Mouse (Mus musculus): ENCODE results near the gene Aldh5a1.
A peak's percentile ranks its signal among the peaks of the same experiment; 100 is the strongest.
"Not testable (repeated sequence)": the region's sequence is repeated elsewhere in the genome, so short reads cannot be mapped to it uniquely, and the experiment has no call there.

The Aldh5a1 gene

GRCm38 (mm10) chr13:24937108-24937838, at the start of gene Aldh5a1:
TSS of gene Aldh5a1 (minus strand) at chr13:24937661.
- peak; percentile 46 for DNase-seq (ENCODE audit: low read depth, low spot score)

GRCm38 (mm10) chr13:24985435-24985834, 48.0 kb upstream of the Aldh5a1 start:
- DNase-seq (ENCODE audit: low read depth, low spot score) = no peak

DNA sequence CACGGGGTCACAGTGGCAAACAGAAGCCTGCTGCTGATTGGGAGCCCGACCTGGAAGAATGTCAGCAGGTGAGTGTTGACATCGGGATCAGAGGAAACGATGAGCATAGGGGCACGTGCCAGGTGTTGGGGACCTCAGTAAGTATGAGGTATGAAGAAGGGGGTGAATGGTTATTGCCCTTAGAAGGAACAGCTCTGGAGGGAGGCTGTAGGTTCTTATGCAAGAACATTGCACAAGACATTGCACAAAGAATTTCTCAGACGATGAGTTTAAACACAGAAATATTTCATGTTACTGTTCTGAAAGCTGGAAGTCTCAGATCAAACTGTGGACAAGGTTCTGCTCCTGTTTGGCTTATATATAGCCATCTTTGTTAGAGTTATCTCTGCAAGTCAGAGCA, 43.6 kb upstream of the Aldh5a1 start:
- no peak for DNase-seq (ENCODE audit: low read depth, low spot score)

- DNase-seq (ENCODE audit: low read depth, low spot score) = no peak
Observed at GRCm38 (mm10) chr13:24977820-24978342, 40.4 kb upstream of the Aldh5a1 start.

- no peak for DNase-seq (ENCODE audit: low read depth, low spot score)
Observed at GRCm38 (mm10) chr13:24976384-24976783, 38.9 kb upstream of the Aldh5a1 start.

DNA sequence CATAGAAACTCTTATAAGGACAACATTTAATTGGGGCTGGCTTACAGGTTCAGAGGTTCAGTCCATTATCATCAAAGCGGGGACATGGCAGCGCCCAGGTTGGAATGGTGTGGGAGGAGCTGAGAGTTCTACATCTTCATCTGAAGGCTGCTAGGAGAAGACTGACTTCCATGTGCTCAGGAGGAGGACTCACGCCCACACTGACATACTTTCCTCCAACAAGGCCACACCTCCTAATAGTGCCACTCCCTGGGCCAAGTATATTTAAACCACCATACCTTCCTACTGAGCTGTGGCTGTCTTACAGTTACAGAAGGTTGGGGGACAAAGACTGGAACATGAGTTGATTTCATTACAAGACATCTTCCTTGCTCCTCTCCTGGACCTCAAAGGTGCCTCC, 34.3 kb upstream of the Aldh5a1 start:
- not testable (repeated sequence) for DNase-seq (ENCODE audit: low read depth, low spot score)

- no peak for DNase-seq (ENCODE audit: low read depth, low spot score)
Observed at GRCm38 (mm10) chr13:24965846-24966201, 28.4 kb upstream of the Aldh5a1 start.

DNA sequence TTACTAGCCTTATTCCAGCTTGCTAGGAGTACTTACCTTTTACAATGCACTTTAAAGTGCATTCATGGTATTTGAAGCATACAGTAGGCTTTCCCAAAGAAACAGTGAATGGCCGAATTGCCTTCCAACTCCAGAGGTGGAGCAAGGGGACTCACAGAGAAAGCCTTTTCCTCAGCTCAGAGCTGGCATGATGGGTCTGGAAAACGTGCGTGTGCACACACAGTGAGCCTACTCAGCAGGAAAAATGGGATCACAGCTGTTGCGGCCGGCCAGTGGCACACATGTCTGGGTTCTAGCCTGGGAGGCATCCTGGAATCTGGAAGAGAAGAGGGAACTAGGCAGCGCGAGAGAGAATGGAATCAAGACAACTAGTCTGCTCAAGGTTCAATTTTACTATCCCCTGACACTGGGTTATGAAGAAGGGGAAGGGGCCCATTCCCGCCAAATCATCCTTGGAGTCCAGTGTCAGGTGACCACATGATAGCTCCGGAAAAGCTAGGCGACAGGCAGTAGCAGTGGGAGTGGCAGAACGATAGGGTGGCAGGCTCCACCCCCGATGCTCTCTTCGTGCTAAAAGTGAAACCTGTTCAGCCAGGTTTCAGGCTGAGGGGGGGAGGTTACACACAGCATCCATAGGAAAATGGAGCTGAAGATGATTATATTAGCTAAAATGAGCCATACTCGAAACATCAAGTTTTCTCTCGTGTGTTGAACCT, 27.8 kb upstream of the Aldh5a1 start:
- no peak for DNase-seq (ENCODE audit: low read depth, low spot score)

- no peak for DNase-seq (ENCODE audit: low read depth, low spot score)
Observed at GRCm38 (mm10) chr13:24962119-24962518, 24.7 kb upstream of the Aldh5a1 start.

- no peak for DNase-seq (ENCODE audit: low read depth, low spot score)
Observed at GRCm38 (mm10) chr13:24960084-24960483, 22.6 kb upstream of the Aldh5a1 start.

GRCm38 (mm10) chr13:24958671-24959070, 21.2 kb upstream of the Aldh5a1 start:
- DNase-seq (ENCODE audit: low read depth, low spot score) = no peak

DNA sequence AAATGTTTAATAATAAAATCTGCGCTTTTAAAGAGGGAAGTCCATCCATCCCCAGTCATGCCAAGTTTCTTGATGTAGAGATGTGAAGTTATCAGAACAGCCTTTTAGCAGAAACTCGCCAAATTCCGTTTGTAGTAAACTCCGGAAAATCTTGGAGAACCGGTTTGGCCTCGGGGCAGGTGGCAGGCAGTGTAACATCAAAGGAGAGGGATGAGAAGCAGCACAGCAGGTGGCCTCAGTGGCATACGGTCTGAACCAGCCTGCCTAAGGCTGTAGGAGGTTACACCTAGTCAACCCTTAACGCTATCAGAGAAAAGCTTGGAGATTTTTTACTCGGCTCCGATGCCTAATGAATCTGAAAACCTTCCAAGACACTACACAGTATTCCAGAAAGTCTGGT, 18.0 kb upstream of the Aldh5a1 start:
- no peak for DNase-seq (ENCODE audit: low read depth, low spot score)

GRCm38 (mm10) chr13:24955091-24955490, 17.6 kb upstream of the Aldh5a1 start:
- DNase-seq (ENCODE audit: low read depth, low spot score) = no peak

DNA sequence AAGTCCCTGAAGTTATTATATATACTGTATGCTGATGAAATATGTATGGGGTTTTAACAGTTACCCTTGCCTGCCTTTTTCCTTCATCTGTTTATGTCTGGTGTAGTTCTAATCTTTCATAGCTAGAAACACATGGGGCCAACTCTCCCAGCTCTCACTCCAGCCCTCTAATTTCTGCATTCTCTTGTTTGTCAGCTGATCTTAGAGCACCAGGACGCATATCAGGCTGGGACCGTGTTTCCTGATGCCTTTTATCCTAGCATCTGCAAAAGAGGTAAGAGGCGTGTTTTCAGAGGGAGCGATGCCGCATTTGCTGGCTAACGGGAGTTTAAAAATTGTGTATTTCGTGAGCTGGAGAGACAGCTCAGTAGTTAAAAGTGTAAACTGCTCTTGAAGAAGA, 15.2 kb upstream of the Aldh5a1 start:
- no peak for DNase-seq (ENCODE audit: low read depth, low spot score)

DNA sequence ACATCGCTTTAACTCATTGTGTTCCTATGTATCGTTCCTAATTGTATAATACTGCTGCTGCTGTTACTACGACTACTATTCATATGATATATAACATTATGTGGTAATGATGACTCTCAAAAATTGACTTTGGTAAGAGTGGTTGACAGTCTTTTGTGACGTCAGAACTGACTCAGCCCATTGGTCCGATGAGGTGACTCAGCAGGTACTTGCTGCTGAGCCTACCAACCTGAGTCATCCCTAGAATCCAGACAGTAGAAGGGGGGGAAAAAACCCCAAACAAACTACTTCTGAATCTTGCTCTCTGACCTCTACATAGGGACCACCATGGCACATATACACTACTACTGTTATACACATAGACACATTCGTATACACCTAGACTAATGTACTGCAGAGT, 11.4 kb upstream of the Aldh5a1 start:
- no peak for DNase-seq (ENCODE audit: low read depth, low spot score)

DNA sequence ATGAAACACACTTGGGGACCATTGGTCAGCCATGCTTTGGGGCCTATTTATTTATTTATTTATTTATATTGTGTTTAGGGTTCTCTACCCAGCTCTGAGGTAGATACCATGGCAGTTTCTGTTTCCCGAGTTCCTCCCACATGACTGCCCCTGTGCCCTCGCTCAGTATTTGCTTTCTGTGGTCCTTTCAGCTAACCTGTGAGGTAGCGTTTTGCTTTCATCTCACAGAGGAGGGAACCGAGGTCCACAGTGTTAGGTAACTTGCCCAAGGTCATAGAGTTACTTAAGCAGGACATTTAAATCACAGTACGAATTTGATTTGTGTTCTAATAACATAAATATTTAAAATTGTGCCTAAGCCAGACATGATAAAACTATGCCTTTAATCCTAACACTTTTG, 9.7 kb upstream of the Aldh5a1 start:
- no peak for DNase-seq (ENCODE audit: low read depth, low spot score)

GRCm38 (mm10) chr13:24945567-24945966, 8.1 kb upstream of the Aldh5a1 start:
- no peak for DNase-seq (ENCODE audit: low read depth, low spot score)

- DNase-seq (ENCODE audit: low read depth, low spot score) = no peak
Observed at GRCm38 (mm10) chr13:24943303-24943702, 5.8 kb upstream of the Aldh5a1 start.

- DNase-seq (ENCODE audit: low read depth, low spot score) = no peak
Observed at GRCm38 (mm10) chr13:24942512-24943282, 5.2 kb upstream of the Aldh5a1 start, which contains the start of gene Gpld1. TSS of gene Gpld1 (plus strand) at chr13:24943152.

GRCm38 (mm10) chr13:24939472-24939871, 2.0 kb upstream of the Aldh5a1 start:
- no peak for DNase-seq (ENCODE audit: low read depth, low spot score)

DNA sequence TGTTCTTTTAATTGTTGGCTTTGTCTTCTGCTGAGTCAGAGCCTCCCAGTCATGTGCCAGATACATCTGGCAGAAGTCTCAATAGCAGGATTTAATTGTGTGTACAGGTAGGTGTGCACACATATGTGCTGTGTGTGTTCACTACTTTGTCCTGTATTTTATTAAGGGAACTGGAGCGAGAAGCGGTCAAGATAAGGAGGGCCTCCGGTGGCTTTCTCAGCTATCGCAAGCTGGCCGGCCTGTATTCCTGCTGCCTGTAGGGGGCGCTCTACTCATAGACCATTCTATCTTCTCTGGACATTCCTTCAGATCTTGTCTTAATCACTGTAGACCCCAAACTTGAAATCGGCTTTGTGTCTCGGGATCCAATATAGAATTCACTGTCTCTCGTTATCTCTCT, 1.2 kb upstream of the Aldh5a1 start:
- DNase-seq (ENCODE audit: low read depth, low spot score) = peak; percentile 37

GRCm38 (mm10) chr13:24937839-24938166, 342 bp upstream of the Aldh5a1 start:
- no peak for DNase-seq (ENCODE audit: low read depth, low spot score)
